Mouse (Mus musculus) heart, postnatal 10 days (tissue): Measurements from ENCODE around the gene Prss36. TPM values are rescaled to one million over a fixed set of nuclear protein-coding genes. Genes with fewer than 3 reads are reported as not detected.

Experiments
- DNase-seq, 2 experiments: peaks; one replicate each; pipeline ENCODE4 v3.0.0; 2021
- intact Hi-C: fragments of 180-260 bp; cut with DNase I; formaldehyde crosslinking; loops from one replicate; pipeline ENCODE4 v1.15.1; 2025
- total RNA-seq, 2 experiments: library from RNA; stranded (reverse); gene quantifications; 2 replicates each; pipeline ENCODE4 v1.2.3; 2021

Prss36 gene
- total RNA-seq, 2 experiments from 2014 or later, result 5.0 to 6.6 TPM

DNA sequence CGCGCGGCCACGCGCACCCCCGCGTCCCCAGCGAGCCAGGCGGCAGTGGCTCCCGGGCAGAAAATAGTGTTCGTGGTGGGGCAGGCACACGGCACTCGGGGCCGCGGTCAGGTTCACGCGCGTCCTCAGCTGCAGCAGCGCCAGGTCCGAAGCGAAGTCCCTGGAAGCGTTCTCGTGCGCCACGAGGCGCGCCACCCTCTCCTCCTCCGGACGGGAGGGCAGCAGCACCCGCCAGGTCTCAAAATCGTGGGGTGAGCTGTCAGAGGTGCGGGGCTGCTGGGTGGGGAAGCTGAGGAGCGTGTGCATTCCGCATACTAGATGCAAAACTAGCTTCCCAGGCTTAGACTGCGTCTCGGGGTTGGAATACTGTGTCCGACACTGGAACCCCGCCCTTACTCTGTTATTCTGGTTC, 10.8 kb downstream of the Prss36 start:
- no peak for DNase-seq
- intact Hi-C loops, result loop anchor here (1.0 to 5.0 kb wide), 2 partner anchors 135 to 163 kb away; partner anchors contain the start of gene Hsd3b7

DNA sequence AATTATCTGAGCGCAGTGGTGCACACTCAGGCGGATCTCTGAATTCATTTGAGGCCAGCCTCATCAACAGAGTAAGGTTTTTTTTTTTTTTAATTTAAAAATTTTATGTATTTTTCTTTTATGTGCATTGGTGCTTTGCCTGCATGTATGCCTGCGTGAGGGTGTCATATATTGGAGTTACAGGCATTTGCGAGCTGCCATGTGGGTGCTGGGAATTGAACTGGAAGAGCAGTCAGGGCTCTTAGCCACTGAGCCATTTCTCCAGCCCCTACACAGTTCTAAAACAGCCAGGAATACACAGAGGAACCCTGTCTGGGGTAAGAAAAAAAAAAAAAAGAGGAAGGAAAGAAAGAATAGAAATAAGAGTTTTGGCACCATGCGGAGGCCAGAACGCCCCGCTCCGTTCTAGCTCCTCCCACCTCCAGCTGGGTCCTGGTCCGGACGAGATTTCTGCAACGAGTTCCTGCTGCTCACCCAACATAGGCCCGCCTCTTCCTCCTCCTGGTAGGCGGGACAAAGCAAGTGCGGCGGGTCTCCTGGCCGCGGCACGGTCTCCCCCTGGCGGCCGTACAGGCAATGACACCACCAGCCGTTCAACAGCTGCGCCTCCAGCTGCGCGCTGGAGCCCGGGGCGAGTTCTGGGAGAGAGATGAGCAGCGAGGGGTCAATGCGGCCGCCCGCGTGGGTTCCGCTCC, 11.3 kb downstream of the Prss36 start:
- intact Hi-C loops, result loop anchor here (1.0 to 5.0 kb wide), 2 partner anchors 135 to 163 kb away; partner anchors contain the start of gene Hsd3b7
- peak; percentile 98 for DNase-seq

GRCm38 (mm10) chr7:127934075-127934474, 12.4 kb downstream of the Prss36 start:
- intact Hi-C loops, result no loop called here
- no peak for DNase-seq

DNA sequence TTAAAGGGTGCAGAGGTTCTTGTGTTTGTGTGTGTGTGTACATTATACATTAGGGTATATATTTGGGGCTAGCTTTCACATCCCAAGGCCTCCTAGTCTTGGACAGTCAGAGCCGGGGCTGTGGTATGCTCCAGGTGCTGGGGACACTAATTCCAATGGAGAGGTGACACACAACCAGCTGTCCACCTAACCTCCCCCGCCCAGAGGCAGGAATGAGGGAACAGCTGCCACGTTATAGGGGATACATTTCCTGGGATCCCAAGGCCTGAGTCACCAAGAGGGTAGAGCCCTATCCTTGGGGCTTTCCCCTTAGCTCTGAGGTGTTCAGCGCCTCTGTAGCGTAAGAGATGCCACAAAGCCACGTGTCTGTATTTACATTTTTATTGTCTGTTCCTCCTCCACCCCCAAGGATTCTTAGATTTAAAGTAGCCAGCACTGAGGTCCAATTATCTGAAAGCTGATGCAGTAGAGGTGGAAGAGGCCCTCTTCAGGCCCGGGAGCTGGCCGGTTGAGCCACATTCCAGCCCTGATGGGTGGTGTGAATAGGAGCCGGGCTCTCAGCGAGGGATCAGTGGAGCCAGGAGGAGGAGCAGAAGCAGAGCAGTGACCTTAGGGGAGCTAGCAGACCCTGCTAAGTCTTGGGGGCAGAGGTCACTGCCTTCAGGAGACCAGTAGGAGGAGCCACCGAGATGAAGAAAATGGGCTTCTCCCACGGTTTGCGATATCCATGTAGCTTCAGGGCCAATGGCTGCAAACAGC, 14.1 kb downstream of the Prss36 start:
- DNase-seq, result no peak
- intact Hi-C loops, result no loop called here

DNA sequence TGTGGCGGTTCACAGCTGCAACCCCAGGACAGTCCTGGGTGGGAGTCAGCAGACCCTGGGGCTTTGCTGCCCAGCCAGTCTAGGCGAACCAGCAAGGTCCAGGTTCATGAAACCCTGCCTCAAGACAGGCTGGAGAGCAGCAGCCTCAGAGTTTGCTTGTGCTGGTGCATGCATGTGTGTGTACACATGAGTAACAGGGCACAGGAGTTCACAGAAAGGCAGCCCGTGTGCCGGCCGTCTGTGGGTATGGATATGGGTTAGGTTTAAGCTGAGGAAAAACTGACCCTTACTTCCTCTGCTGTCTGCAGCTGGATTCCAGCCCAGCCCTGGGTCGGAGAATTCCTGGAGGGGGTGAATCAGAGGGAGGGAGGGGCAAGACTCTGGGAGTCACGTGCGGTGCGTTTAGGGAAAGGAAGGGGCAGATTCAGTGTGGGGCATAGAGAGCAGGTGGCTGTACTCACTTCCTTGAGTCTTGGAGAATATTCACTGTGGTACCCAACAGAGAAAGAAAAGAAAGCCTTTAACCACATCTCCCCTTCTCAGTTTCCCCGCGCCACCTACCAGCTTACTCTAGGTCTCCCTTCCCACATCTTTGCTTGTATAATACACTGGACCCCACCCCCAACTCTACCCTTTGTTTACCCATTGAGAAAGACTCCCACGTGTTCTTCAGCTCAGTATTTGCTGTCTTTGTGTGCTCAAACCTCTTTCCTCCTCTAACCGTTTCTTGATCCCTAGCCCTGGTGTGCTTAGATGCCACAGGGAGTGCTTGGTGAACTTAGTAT, 15.0 kb downstream of the Prss36 start:
- intact Hi-C loops, result no loop called here
- peak; percentile 32 to 41 for DNase-seq

GRCm38 (mm10) chr7:127930636-127931035, 15.9 kb downstream of the Prss36 start:
- intact Hi-C loops, result no loop called here
- DNase-seq, result no peak

DNA sequence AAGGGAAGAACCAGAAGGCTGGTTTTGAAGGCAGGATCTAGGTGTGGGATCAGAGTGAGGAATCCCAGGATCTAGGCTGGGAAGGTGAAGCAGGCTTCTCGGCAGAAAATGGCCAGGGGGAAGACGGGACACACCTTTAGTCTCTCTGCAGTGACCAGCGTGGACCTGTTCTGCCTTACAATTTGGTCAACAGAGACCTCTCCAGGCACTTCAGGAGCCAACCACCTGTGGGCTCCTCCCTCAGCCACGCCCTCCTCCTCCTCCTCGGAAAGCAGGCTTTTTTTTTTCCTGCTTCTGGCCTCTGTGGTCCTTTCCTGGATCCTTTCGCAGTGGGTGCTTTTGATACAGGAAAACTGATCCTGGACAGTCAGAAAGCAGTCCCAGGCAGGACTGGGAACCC, 16.6 kb downstream of the Prss36 start, which contains the start of gene Prss8:
Prss8 (minus strand) TSS at position 182 of the 400 bp plus-strand sequence.
- intact Hi-C loops, result no loop called here
- DNase-seq, result no peak

DNA sequence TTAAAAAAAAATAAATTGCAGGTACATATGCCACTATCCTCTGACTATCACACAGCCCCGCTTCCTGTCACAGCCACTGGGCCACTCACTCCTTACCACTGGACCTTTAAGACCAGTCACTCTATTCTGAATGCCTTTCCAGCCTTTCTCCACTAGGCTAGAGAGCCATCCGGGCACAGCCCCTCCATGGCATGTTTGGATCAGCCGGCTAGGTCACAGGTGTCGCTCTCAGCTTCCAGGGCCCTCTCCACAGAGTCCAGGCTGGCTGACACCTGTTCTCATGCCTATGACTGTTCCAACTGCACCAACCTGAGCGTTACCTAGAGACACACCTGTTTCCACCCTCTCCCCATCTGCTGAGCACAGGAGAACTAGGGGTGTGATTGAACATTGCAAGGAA, 17.9 kb downstream of the Prss36 start:
- no peak for DNase-seq
- intact Hi-C loops, result no loop called here

GRCm38 (mm10) chr7:127927726-127928125, 18.8 kb downstream of the Prss36 start:
- intact Hi-C loops, result no loop called here
- no peak for DNase-seq

DNA sequence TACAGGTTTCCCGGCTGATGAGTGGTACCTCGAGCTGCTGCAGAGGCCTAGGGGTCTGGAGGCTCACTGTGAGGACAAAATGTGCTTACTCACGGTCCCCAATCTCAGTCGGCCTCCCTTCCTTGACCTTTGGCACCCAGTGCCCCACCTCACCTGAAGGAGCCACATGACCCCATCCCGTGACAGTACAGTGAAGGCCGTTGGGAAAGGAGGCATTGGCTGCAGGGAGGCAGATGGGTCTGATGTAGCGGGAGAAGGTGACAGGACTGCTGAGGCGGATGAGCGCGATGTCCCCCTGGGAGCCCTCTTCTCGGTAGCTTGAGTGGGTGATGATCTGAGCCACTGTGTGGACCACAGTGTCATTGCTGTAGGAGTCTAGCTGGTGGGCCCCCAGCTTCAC, 19.7 kb downstream of the Prss36 start:
- intact Hi-C loops, result no loop called here
- DNase-seq, result no peak

GRCm38 (mm10) chr7:127926066-127926465, 20.5 kb downstream of the Prss36 start:
- intact Hi-C loops, result no loop called here
- DNase-seq, result no peak

DNA sequence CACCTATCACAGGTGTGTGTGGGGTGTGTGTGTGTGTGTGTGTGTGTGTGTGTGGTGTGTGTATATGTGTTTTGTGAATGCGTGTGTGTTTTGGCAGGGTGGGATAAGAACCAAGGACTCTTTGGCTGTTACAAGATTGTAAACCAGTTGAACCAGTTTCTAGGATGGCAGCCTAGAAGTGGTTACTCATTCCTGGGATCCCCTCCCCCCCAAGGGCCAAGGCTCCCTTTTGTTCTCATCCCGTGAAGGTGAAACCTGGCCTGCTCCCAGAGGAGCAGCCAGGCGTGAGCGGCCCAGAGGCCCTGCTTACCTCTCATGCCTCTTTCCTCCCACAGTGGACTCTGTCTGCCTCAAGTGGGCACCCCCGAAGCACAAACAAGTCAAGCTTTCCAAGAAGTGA, 21.3 kb downstream of the Prss36 start:
- intact Hi-C loops, result no loop called here
- DNase-seq, result no peak

- DNase-seq, result no peak
- intact Hi-C loops, result no loop called here
Measured at GRCm38 (mm10) chr7:127923714-127924113, 22.8 kb downstream of the Prss36 start.

- no peak for DNase-seq
- intact Hi-C loops, result no loop called here
Measured at GRCm38 (mm10) chr7:127922451-127923275, 23.9 kb downstream of the Prss36 start.

DNA sequence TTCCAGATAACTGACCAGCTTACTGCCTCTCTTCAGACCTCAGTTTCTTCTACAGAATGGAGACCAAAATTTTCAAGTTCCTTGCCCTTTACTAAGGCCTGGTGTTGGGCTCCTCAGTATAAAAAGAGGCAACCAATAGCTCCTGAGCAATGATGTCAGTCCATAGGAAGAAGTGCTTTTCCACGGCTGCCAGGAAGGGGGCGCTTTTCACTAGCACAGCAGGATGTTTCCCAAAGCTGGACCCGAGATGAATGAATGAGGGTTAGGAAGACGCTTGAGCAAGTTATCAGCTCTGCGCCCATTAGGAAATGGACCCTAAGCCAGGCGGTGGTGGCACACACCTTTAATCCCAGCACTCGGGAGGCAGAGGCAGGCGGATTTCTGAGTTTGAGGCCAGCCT, 25.0 kb downstream of the Prss36 start:
- intact Hi-C loops, result no loop called here
- peak in 1 of 2 experiments; percentile 34 for DNase-seq

DNA sequence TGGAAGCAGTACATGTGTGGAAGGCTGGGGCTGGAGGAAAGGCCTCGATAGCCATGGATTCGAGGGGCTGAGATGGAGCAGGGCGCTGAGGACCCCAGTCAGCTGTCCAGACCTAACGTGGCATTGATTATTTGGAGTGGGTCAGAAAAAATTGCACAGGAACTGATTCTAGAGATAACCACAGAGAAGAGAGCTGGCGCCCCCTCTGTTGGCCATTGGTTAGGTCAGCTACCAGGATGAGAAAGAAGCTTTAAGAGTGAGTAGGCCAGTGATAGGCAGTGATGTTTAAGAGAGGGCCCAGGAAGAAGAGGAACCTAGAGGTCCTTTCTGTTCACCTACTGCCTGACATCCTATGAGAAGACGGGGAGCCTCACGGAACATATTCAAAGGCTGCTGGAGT, 27.2 kb downstream of the Prss36 start:
- intact Hi-C loops, result no loop called here
- DNase-seq, result peak in 1 of 2 experiments; percentile 26

DNA sequence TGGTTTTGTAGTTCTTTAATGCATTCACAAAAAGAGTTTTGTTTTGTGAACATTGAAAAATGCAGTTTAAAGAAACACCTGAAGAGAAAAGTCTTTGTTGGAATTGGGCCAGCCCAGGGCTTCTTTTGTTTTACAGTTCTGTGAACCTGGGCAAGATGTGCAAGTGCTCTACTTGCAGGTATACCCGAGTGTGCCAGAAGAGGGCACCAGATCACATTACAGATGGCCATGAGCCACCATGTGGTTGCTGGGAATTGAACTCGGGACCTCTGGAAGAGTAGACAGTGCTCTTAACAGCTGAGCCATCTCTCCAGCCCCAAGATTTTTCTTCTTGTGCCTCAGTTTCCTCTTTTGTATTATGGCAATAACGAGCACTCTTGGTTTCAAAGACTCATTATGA, 28.3 kb downstream of the Prss36 start:
- intact Hi-C loops, result no loop called here
- DNase-seq, result peak in 1 of 2 experiments; percentile 55

- intact Hi-C loops, result no loop called here
- DNase-seq, result no peak
Measured at GRCm38 (mm10) chr7:127915293-127915692, 31.2 kb downstream of the Prss36 start.

- intact Hi-C loops, result no loop called here
Measured at GRCm38 (mm10) chr7:127912938-127913337, 33.6 kb downstream of the Prss36 start.

GRCm38 (mm10) chr7:127912190-127912871, 34.2 kb downstream of the Prss36 start, which contains the start of gene Kat8:
Gene Kat8 (plus strand): TSS chr7:127912516.
- intact Hi-C loops, result no loop called here
- DNase-seq, result peak; percentile 91 to 95

More at GRCm38 (mm10) chr7:127912938-127913337, 33.6 kb downstream of the Prss36 start:
- DNase-seq, result no peak
